Mouse (Mus musculus) liver, embryonic 15.5 days (tissue): ENCODE results near the gene Sec1. TPM values are rescaled to one million over a fixed set of nuclear protein-coding genes. Genes with fewer than 3 reads are reported as not detected.

ENCODE experiments used
- ATAC-seq: fragments of 200-750 bp; cut with Nextera tagmentation; 2 replicates; pipeline ENCODE4 v1.8.0; 2017; ENCODE audit warnings: moderate number of reproducible peaks, mild to moderate bottlenecking, moderate library complexity; ENCODE audit not compliant: insufficient read depth
- H3K27ac ChIP-seq: fragments of 300-500 bp; sonication (generic); replicated peaks from 2 replicates; pipeline ENCODE4 v1.5.1; 2015; ENCODE audit warnings: mild to moderate bottlenecking, inconsistent platforms
- H3K27me3 ChIP-seq: fragments of 300-500 bp; sonication (generic); 2 replicates; pipeline ENCODE4 v1.6.1; 2015; ENCODE audit warnings: mild to moderate bottlenecking, inconsistent platforms
- H3K36me3 ChIP-seq: fragments of 300-500 bp; sonication (generic); replicated peaks from 2 replicates; pipeline ENCODE4 v1.6.1; 2015; ENCODE audit warnings: moderate library complexity, mild to moderate bottlenecking, inconsistent platforms
- H3K4me1 ChIP-seq: fragments of 300-500 bp; sonication (generic); replicated peaks from 2 replicates; pipeline ENCODE4 v1.6.1; 2015; ENCODE audit warnings: inconsistent platforms
- H3K4me2 ChIP-seq: fragments of 300-500 bp; sonication (generic); 2 replicates; pipeline ENCODE4 v1.6.1; 2015; ENCODE audit warnings: moderate library complexity, mild to moderate bottlenecking, inconsistent platforms
- H3K4me3 ChIP-seq: fragments of 300-500 bp; sonication (generic); replicated peaks from 2 replicates; pipeline ENCODE4 v1.5.1; 2015; ENCODE audit warnings: mild to moderate bottlenecking, inconsistent platforms
- H3K9ac ChIP-seq: fragments of 300-500 bp; sonication (generic); 2 replicates; pipeline ENCODE4 v1.6.1; 2015; ENCODE audit warnings: moderate library complexity, mild to moderate bottlenecking, inconsistent platforms
- H3K9me3 ChIP-seq: fragments of 300-500 bp; sonication (generic); replicated peaks from 2 replicates; pipeline ENCODE4 v1.6.1; 2016; ENCODE audit warnings: inconsistent platforms
- WGBS: fragments of 180-500 bp; shearing (Covaris S2); methylation state at CpG from one replicate; pipeline ENCODE4 v1.1.7; 2015; ENCODE audit warnings: mixed read lengths; ENCODE audit not compliant: insufficient replicate concordance; 5-methylcytosine and 5-hydroxymethylcytosine counted together
- polyA plus RNA-seq: library from polyadenylated mRNA; unstranded; fragments of >200 nt; fragmentation: Nextera tagmentation; extraction: Ambion mirVana; gene quantifications from 2 replicates; pipeline ENCODE4 v1.2.1, GENCODE M21; 2015

Gene Sec1
- polyA plus RNA-seq, result 0.05 and 0.06 TPM in 2 replicates

DNA sequence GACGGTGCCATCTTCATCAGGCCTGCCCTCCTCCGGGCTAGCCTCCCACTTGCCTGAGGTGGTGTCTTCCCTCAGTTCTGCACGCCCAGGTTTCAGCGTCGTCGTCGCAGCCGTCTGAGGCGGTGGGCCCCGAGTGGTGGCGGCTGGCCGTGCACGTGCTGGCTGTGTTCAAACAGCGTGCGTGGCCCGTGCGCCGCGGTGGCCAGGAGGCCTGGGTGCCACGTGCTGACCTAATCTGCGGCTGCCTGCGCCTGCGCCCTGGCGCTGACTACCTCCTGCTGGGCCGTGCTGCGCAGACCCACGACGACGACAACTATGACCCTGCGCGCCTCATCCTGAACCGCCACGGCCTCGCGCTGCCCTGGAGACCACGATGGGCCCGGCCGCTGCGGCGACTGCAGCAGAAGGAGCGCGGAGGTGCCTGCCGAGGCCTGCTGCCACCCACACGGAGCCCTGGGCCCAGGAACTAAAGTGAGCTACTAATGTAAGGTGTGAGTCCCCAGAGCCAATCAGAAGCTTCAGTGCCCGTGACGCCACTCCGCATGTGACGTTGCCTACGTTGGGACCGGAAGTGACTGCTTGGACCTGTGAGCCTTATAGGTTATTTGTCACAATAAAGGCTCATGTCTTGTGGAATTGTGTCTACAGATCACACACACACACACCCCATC, at the start of gene Sec1:
Gene Sec1 (minus strand): TSS at position 482 of the 671 bp plus-strand sequence.
- 87% methylated on average over 50 of the region's 50 CpGs for WGBS
- Histone ChIP-seq H3K27ac (no peak within 1 kb of the TSS), H3K4me2 (no peak within 1 kb of the TSS), H3K27me3 (peaks cover 21% of the 10 kb centered on the region), H3K4me1 (no peaks in the 10 kb centered on the region), H3K36me3 (no peaks in the 10 kb centered on the region), H3K9me3 (no peaks in the 10 kb centered on the region), H3K9ac (no peak within 1 kb of the TSS), H3K4me3 (no peak within 1 kb of the TSS)
- ATAC-seq, result no peak

DNA sequence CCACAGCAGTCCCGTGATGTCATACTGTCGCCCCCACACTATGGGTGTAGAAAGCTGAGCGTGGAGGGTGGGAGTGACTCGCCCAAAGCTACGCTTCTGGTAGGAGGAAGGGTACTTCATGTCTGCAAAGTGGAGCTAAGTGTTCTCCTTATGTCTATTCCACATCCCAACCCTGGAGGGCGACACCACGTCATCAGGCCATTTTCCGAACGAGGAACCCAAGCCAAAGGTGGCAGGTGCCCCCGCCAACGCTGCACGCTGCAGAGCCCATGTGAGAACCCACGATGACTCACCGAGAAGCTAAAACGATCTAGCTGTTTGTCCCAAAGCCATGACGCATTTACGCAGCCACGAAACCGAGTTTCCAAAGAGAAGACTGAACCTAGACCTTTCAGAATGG, 48.1 kb upstream of the Sec1 start:
- no peaks in the 10 kb centered on the region for H3K36me3 ChIP-seq
- H3K9ac ChIP-seq, result no peak overlapping the region
- WGBS, result 25% methylated on average over 19 of the region's 19 CpGs
- H3K4me2 ChIP-seq, result peak overlapping the region; percentile 51
- ATAC-seq, result no peak
- no peaks in the 10 kb centered on the region for H3K27me3 ChIP-seq
- H3K4me1 ChIP-seq, result 0 out of 2 replicates have a peak, but pooled peaks cover 12% of the 10 kb centered on the region
- H3K27ac ChIP-seq, result no peak overlapping the region
- no peaks in the 10 kb centered on the region for H3K9me3 ChIP-seq
- peak overlapping the region; percentile 11 for H3K4me3 ChIP-seq

DNA sequence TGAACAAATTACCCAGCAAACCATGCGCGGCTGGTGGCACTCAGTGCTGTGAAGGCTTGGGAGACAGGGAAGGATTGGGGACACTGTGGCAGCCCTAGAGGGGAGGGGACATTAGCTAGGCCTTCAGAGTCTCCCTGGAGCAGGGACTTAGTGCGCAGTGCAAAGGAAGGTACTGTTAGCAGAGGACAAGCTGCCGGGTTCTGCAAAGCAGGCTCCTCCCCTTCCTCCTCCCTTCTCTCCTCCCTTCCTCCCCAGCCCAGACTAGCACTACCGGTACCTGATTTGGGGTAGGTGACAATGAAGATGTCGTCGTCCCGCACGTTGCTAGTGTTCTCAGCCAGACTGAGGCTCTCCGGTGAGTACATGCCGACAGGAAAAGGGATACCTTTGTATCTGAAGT, 47.6 kb upstream of the Sec1 start:
- no peak for ATAC-seq
- no peak overlapping the region for H3K27ac ChIP-seq
- H3K36me3 ChIP-seq, result no peaks in the 10 kb centered on the region
- H3K4me1 ChIP-seq, result 0 out of 2 replicates have a peak, but pooled peaks cover 12% of the 10 kb centered on the region
- H3K9me3 ChIP-seq, result no peaks in the 10 kb centered on the region
- H3K4me2 ChIP-seq, result peak overlapping the region; percentile 51
- WGBS, result 25% methylated on average over 11 of the region's 11 CpGs
- H3K27me3 ChIP-seq, result no peaks in the 10 kb centered on the region
- H3K4me3 ChIP-seq, result peak overlapping the region; percentile 11
- no peak overlapping the region for H3K9ac ChIP-seq

DNA sequence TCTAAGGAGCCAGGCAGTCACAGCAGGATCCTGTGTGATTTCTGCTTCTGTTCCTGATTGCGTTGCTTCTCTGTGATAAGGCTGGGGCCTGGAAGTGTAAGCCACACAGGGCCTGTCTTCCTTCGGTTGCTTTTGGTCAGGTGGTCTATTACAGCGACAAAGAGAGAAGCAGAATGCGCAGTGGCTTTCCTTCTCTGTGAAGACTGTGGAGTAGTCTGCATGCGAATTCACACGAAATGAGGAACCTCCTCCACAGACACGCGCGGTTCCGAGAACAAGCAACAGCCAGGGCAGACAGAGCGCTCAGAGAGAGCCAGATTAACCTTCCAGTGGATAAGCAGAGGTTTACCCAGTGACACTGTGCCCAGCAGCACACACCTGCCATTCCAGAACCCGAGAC, 47.1 kb upstream of the Sec1 start:
- H3K4me3 ChIP-seq, result no peak overlapping the region
- H3K4me2 ChIP-seq, result peak overlapping the region; percentile 51
- ATAC-seq, result no peak
- no peak overlapping the region for H3K27ac ChIP-seq
- 30% methylated on average over 12 of the region's 12 CpGs for WGBS
- H3K27me3 ChIP-seq, result no peaks in the 10 kb centered on the region
- H3K9ac ChIP-seq, result no peak overlapping the region
- 0 out of 2 replicates have a peak, but pooled peaks cover 12% of the 10 kb centered on the region for H3K4me1 ChIP-seq
- H3K9me3 ChIP-seq, result no peaks in the 10 kb centered on the region
- no peaks in the 10 kb centered on the region for H3K36me3 ChIP-seq

DNA sequence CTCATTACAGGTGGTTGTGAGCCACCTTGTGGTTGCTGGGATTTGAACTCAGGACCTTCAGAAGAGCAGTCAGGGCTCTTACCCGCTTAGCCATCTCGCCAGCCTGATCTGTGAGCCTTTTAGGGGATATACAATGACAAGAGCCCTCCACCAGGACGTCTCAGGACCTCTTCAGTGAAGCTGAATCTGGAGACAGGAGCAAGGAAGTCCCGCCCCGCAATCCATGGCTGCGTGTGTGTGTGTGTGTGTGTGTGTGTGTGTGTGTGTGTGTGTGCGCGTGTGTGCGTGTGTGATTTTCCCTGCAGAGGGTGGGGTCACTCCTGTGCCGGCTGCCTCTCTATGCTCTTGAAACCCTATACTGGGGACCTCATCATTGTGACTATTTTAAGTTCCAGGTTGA, 45.6 kb upstream of the Sec1 start:
- no peak for ATAC-seq
- 53% methylated on average over 10 of the region's 10 CpGs for WGBS

DNA sequence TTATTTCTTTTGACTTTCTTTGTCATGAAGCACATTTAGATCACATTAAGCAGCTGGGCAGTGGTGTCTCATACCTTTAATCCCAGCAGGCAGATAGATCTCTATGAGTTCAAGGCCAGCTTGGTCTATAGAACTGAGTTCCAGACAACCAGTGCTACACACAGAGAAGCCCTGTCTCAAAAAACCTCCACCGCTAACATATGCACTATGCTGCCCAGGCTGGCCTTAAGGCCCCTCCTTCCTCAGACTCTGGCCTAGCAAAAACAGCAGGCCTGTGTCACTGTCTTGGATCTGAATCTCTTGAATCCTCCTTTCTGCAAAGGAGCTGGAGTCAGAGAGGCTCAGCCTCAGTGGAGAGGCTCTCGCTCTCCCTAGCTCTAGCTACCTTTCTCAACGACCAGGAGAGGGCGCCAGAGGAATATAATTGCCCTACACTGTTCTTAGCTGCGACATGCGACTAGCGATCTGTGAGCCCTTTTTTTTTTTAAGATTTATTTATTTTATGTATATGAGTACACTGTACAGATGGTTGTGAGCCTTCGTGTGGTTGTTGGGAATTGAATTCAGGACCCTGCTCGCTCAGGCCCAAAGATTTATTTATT, 45.1 kb upstream of the Sec1 start:
- H3K27me3 ChIP-seq, result no peaks in the 10 kb centered on the region
- ATAC-seq, result no peak
- H3K27ac ChIP-seq, result no peak overlapping the region
- 9% methylated on average over 9 of the region's 9 CpGs for WGBS
- 0 out of 2 replicates have a peak, but pooled peaks cover 12% of the 10 kb centered on the region for H3K4me1 ChIP-seq
- no peak overlapping the region for H3K4me2 ChIP-seq
- H3K36me3 ChIP-seq, result no peaks in the 10 kb centered on the region
- no peaks in the 10 kb centered on the region for H3K9me3 ChIP-seq
- no peak overlapping the region for H3K9ac ChIP-seq
- no peak overlapping the region for H3K4me3 ChIP-seq

More for the DNA sequence above, 45.6 kb upstream of the Sec1 start:
- no peaks in the 10 kb centered on the region for H3K9me3 ChIP-seq
- no peak overlapping the region for H3K4me2 ChIP-seq
- H3K4me1 ChIP-seq, result 0 out of 2 replicates have a peak, but pooled peaks cover 12% of the 10 kb centered on the region
- no peak overlapping the region for H3K4me3 ChIP-seq
- H3K27me3 ChIP-seq, result no peaks in the 10 kb centered on the region
- no peaks in the 10 kb centered on the region for H3K36me3 ChIP-seq
- H3K9ac ChIP-seq, result no peak overlapping the region
- H3K27ac ChIP-seq, result no peak overlapping the region

DNA sequence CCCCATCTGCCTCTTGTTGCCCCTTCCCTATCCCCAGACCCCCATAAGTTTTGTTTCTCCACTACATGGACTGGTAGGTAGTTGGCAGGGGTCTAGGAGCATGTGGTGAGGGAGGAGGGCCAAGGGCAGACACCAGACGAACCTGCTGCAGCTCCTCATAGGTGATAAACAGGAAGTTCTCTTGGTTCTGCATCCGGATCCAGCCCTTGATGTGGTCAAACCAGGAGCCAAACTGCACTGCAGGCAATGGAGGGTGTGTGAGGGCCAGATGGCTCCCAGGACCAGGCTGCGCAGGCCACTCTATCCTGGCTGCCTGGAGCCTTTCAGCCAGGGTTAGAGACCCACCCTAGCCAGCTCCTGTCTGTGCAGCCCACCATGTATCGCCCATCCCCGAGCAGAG, 39.3 kb upstream of the Sec1 start:
- no peaks in the 10 kb centered on the region for H3K36me3 ChIP-seq
- H3K27ac ChIP-seq, result no peak overlapping the region
- peaks cover 7% of the 10 kb centered on the region for H3K4me1 ChIP-seq
- no peak overlapping the region for H3K9ac ChIP-seq
- no peaks in the 10 kb centered on the region for H3K27me3 ChIP-seq
- ATAC-seq, result no peak
- H3K9me3 ChIP-seq, result no peaks in the 10 kb centered on the region
- no peak overlapping the region for H3K4me2 ChIP-seq
- 56% methylated on average over 5 of the region's 5 CpGs for WGBS
- H3K4me3 ChIP-seq, result no peak overlapping the region

DNA sequence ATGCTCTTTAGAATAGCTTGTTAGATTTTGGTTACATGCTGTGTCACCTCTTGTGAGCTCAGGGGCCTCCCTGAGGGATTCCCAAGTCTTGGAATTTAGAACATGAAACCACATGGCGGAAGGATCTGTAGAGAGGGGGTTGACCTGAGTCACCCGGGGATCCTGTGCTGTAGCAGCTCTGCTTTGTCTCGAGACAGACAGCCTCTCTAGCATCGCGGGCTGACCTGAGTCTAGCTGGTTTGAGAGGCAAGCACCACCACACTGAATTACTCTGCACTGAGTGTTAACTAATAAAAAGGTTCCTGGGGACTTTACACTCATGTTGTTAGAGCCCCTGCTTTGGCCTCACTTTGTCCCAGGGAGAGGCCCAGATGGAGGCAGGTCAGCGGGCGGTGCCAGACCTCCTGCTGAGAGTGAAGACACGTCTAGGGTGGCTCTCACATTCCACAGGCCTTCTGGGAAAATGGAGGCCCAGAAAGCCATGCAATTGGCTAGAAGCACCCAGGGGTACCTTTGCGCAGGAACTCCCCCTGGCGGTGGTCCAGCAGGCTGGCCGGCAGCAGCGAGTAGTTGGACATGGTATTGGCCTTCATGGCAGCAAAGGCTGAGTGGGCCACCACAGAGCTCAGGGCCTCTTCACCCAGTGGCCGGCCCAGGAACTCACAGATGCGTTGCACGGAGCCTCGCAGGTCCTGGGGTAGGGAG, 36.7 kb upstream of the Sec1 start:
- Histone ChIP-seq H3K4me3 (no peak overlapping the region), H3K4me1 (peaks cover 13% of the 10 kb centered on the region), H3K4me2 (no peak overlapping the region), H3K27me3 (no peaks in the 10 kb centered on the region), H3K9me3 (no peaks in the 10 kb centered on the region), H3K36me3 (peaks cover 2% of the 10 kb centered on the region; the same call in 1 of the 2 replicates), H3K9ac (no peak overlapping the region), H3K27ac (no peak overlapping the region)
- ATAC-seq, result 0 out of 2 replicates have a peak, but pooled peaks have one; percentile 19
- WGBS, result 29% methylated on average over 16 of the region's 16 CpGs

DNA sequence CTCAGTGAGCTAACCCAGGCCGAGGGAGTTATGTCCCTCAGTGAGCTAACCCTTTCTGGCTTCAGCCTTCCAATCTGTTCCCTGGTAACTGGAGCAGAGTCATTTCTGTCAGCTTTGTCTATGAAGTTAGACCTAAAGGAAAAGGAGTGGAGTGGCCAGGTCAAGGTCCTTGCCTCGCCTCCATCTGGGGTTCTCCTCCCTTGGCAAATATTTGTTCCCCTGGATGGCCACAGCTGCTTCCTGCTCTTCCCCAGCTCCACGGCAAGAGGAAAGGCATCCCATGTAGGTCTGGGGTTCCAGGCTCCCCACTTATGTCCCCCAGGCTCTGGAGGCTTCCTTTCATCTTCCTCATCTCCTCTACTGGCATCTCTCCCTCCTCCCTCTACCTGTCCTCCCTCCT, 33.4 kb upstream of the Sec1 start:
- ATAC-seq, result no peak
- Histone ChIP-seq H3K4me3 (no peak overlapping the region), H3K9me3 (no peaks in the 10 kb centered on the region), H3K9ac (no peak overlapping the region), H3K27ac (no peak overlapping the region), H3K27me3 (no peaks in the 10 kb centered on the region), H3K36me3 (peaks cover 34% of the 10 kb centered on the region), H3K4me2 (no peak overlapping the region), H3K4me1 (peaks cover 13% of the 10 kb centered on the region)
- 63% methylated on average over 3 of the region's 3 CpGs for WGBS

DNA sequence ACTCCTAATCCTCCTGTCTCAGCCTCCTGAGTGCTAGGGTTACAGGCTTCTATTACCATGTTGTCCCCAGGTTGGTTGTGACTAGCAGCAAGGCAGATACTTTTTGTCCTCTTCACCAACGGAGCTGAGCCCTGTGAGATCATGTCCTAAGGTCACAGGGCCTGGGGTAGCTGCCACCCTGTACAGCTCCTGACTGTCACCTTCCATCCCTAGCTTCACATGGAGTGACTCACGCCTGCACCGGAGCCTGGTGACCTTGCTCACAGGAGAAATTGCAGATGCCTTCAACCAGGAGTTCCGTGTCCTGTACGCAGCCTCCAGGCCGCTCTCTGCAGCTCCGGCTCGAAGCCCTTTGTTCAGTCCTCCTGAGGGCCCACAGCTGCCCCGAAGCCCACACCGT, 32.2 kb upstream of the Sec1 start:
- Histone ChIP-seq H3K9me3 (no peaks in the 10 kb centered on the region), H3K27ac (no peak overlapping the region), H3K36me3 (peaks cover 46% of the 10 kb centered on the region), H3K4me3 (no peak overlapping the region), H3K9ac (no peak overlapping the region), H3K4me2 (no peak overlapping the region), H3K4me1 (peaks cover 13% of the 10 kb centered on the region), H3K27me3 (no peaks in the 10 kb centered on the region)
- no peak for ATAC-seq
- WGBS, result 85% methylated on average over 10 of the region's 10 CpGs

DNA sequence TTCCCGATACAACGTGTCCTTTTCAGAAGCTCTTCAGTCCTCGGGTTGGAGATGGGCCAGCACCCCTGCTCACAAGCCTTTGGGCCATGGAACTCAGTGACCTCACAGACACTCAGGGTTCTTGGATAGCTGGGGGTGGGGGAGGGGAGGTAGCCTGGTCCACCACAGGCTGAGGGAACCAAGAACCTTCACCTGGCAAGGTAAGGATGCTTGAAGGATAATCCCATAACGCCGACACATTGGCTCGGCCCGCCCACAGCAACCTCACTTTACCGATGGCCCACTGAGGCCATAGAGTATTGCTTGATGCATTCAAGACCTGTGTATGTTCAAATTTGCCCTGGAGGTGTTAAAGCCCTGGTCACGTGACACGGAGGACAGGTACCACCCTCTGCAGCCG, 31.5 kb upstream of the Sec1 start, which contains the start of gene Spaca4:
Gene Spaca4 (minus strand): TSS at position 101 of the 400 bp plus-strand sequence.
- peaks cover 53% of the 10 kb centered on the region for H3K36me3 ChIP-seq
- H3K4me1 ChIP-seq, result peaks cover 12% of the 10 kb centered on the region
- no peak within 1 kb of the TSS for H3K4me3 ChIP-seq
- H3K9me3 ChIP-seq, result no peaks in the 10 kb centered on the region
- H3K4me2 ChIP-seq, result no peak within 1 kb of the TSS
- WGBS, result 81% methylated on average over 11 of the region's 11 CpGs
- no peak for ATAC-seq
- H3K27ac ChIP-seq, result no peak within 1 kb of the TSS
- H3K9ac ChIP-seq, result no peak within 1 kb of the TSS
- no peaks in the 10 kb centered on the region for H3K27me3 ChIP-seq
